Mouse (Mus musculus): ENCODE results near the gene D030056L22Rik. TPM values are rescaled to one million over a fixed set of nuclear protein-coding genes. Genes with fewer than 3 reads are reported as not detected.

D030056L22Rik gene
- total and polyA plus RNA-seq, 3 experiments, result 4.7 to 11.1 (median 10.9) TPM

GRCm38 (mm10) chr19:18692768-18693167, 20.2 kb upstream of the D030056L22Rik start:
- H3K4me1 ChIP-seq (ENCODE audit: control insufficient read depth, insufficient read depth, low read length), result no peaks in the 10 kb centered on the region
- intact Hi-C loops (cut with DNase I), result no loop called here
- H3K27me3 ChIP-seq (ENCODE audit: control insufficient read depth, insufficient read depth, low read length), result no peaks in the 10 kb centered on the region
- no peak overlapping the region for H3K9ac ChIP-seq (ENCODE audit: low read depth, low read length)
- no peak overlapping the region for H3K27ac ChIP-seq
- 89% methylated on average over 2 of the region's 2 CpGs for WGBS
- no peak overlapping the region for H3K4me3 ChIP-seq
- DNase-seq, result no peak
- no peaks in the 10 kb centered on the region for H3K36me3 ChIP-seq (ENCODE audit: control insufficient read depth, insufficient read depth, low read length)
- H3K79me2 ChIP-seq (replicated peaks; ENCODE audit: control insufficient read depth, insufficient read depth, low read length), result no peaks in the 10 kb centered on the region
- TF ChIP-seq POLR2A (IDR thresholded peaks at IDR 0.05; ENCODE audit: insufficient read depth, low read depth, low read length) (no peak), EP300 (IDR thresholded peaks at IDR 0.05; ENCODE audit: insufficient read depth, low read depth, low read length) (no peak), CTCF (IDR thresholded peaks at IDR 0.05) (no peak)

DNA sequence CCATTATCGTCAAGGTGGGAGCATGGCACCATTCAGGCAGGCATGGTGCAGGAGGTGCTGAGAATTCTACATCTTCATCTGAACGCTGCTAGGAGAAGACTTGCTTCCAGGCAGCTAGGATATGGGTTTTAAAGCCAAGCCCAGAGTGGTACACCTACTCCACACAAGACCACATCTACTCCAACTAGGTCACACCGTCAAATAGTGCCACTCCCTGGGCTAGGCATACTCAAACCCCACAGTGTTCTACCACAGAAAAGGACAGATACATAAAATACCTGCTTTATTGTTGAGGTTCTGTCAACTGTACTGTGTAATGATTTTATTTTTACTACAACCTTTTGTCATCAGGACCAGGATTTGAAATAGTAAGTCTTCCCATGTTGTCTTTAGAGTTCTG, 17.9 kb upstream of the D030056L22Rik start:
- WGBS, result 95% methylated on average over 3 of the region's 3 CpGs
- H3K27ac ChIP-seq, result no peak overlapping the region
- no peak overlapping the region for H3K9ac ChIP-seq (ENCODE audit: low read depth, low read length)
- no peak overlapping the region for H3K4me3 ChIP-seq
- H3K36me3 ChIP-seq (ENCODE audit: control insufficient read depth, insufficient read depth, low read length), result no peaks in the 10 kb centered on the region
- no peaks in the 10 kb centered on the region for H3K4me1 ChIP-seq (ENCODE audit: control insufficient read depth, insufficient read depth, low read length)
- no peaks in the 10 kb centered on the region for H3K79me2 ChIP-seq (replicated peaks; ENCODE audit: control insufficient read depth, insufficient read depth, low read length)
- no peak for DNase-seq
- H3K27me3 ChIP-seq (ENCODE audit: control insufficient read depth, insufficient read depth, low read length), result no peaks in the 10 kb centered on the region
- intact Hi-C loops (cut with DNase I), result no loop called here
- TF ChIP-seq CTCF (IDR thresholded peaks at IDR 0.05), result no peak
- TF ChIP-seq POLR2A (IDR thresholded peaks at IDR 0.05; ENCODE audit: insufficient read depth, low read depth, low read length), result no peak
- no peak for TF ChIP-seq EP300 (IDR thresholded peaks at IDR 0.05; ENCODE audit: insufficient read depth, low read depth, low read length)

- 61% methylated on average over 1 of the region's 1 CpGs for WGBS
- TF ChIP-seq CTCF (IDR thresholded peaks at IDR 0.05), result no peak
- no peak for TF ChIP-seq POLR2A (IDR thresholded peaks at IDR 0.05; ENCODE audit: insufficient read depth, low read depth, low read length)
- no peak for TF ChIP-seq EP300 (IDR thresholded peaks at IDR 0.05; ENCODE audit: insufficient read depth, low read depth, low read length)
- H3K27ac ChIP-seq, result no peak overlapping the region
- H3K4me1 ChIP-seq (ENCODE audit: control insufficient read depth, insufficient read depth, low read length), result no peaks in the 10 kb centered on the region
- H3K36me3 ChIP-seq (ENCODE audit: control insufficient read depth, insufficient read depth, low read length), result no peaks in the 10 kb centered on the region
- DNase-seq, result no peak
- H3K79me2 ChIP-seq (replicated peaks; ENCODE audit: control insufficient read depth, insufficient read depth, low read length), result no peaks in the 10 kb centered on the region
- no peak overlapping the region for H3K4me3 ChIP-seq
- H3K9ac ChIP-seq (ENCODE audit: low read depth, low read length), result no peak overlapping the region
- H3K27me3 ChIP-seq (ENCODE audit: control insufficient read depth, insufficient read depth, low read length), result no peaks in the 10 kb centered on the region
- intact Hi-C loops (cut with DNase I), result no loop called here
Measured at GRCm38 (mm10) chr19:18695552-18695951, 17.4 kb upstream of the D030056L22Rik start.

- TF ChIP-seq POLR2A (IDR thresholded peaks at IDR 0.05; ENCODE audit: insufficient read depth, low read depth, low read length) (no peak), EP300 (IDR thresholded peaks at IDR 0.05; ENCODE audit: insufficient read depth, low read depth, low read length) (no peak), CTCF (IDR thresholded peaks at IDR 0.05) (no peak)
- Histone ChIP-seq H3K27ac (no peak overlapping the region), H3K79me2 (replicated peaks; ENCODE audit: control insufficient read depth, insufficient read depth, low read length) (no peaks in the 10 kb centered on the region), H3K36me3 (ENCODE audit: control insufficient read depth, insufficient read depth, low read length) (no peaks in the 10 kb centered on the region), H3K9ac (ENCODE audit: low read depth, low read length) (no peak overlapping the region), H3K4me3 (no peak overlapping the region), H3K4me1 (ENCODE audit: control insufficient read depth, insufficient read depth, low read length) (no peaks in the 10 kb centered on the region), H3K27me3 (ENCODE audit: control insufficient read depth, insufficient read depth, low read length) (no peaks in the 10 kb centered on the region)
- no peak for DNase-seq
- intact Hi-C loops (cut with DNase I), result no loop called here
Measured at GRCm38 (mm10) chr19:18708101-18708500, 4.9 kb upstream of the D030056L22Rik start.

GRCm38 (mm10) chr19:18710903-18711302, 2.1 kb upstream of the D030056L22Rik start:
- no peak for TF ChIP-seq POLR2A (IDR thresholded peaks at IDR 0.05; ENCODE audit: insufficient read depth, low read depth, low read length)
- no peak for TF ChIP-seq EP300 (IDR thresholded peaks at IDR 0.05; ENCODE audit: insufficient read depth, low read depth, low read length)
- TF ChIP-seq CTCF (IDR thresholded peaks at IDR 0.05), result no peak
- H3K9ac ChIP-seq (ENCODE audit: low read depth, low read length), result no peak overlapping the region
- 85% methylated on average over 6 of the region's 6 CpGs for WGBS
- H3K4me1 ChIP-seq (ENCODE audit: control insufficient read depth, insufficient read depth, low read length), result peaks cover 5% of the 10 kb centered on the region; the same call in 1 of the 2 replicates
- DNase-seq, result no peak
- H3K79me2 ChIP-seq (replicated peaks; ENCODE audit: control insufficient read depth, insufficient read depth, low read length), result peaks cover 2% of the 10 kb centered on the region; the same call in 1 of the 2 replicates
- no peaks in the 10 kb centered on the region for H3K27me3 ChIP-seq (ENCODE audit: control insufficient read depth, insufficient read depth, low read length)
- no peak overlapping the region for H3K27ac ChIP-seq
- no peak overlapping the region for H3K4me3 ChIP-seq
- H3K36me3 ChIP-seq (ENCODE audit: control insufficient read depth, insufficient read depth, low read length), result no peaks in the 10 kb centered on the region
- intact Hi-C loops (cut with DNase I), result loop anchor here (5.0 to 10.0 kb wide), 2 partner anchors 79 to 124 kb away; partner anchors contain the start of genes Nmrk1 and Ostf1

DNA sequence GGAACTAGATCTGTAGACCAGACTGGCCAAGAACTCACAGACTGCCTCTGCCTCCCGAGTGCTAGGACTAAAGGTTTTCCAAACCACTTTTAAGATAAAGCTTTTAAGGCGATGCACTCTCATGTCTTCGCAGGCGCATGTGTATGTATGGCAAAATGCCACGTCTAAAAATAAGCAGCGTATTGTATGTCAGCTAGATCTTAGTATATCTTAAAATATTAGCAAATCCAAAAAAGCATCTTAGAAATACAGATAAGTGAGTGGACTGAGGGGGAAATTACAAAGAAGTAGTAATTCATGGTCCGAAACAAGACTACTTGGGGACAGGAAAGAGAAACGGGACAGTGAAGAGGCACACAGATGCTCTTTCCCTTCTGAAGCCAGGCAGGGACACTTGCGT, 1.4 kb upstream of the D030056L22Rik start:
- TF ChIP-seq CTCF (IDR thresholded peaks at IDR 0.05), result no peak
- TF ChIP-seq POLR2A (IDR thresholded peaks at IDR 0.05; ENCODE audit: insufficient read depth, low read depth, low read length), result no peak
- TF ChIP-seq EP300 (IDR thresholded peaks at IDR 0.05; ENCODE audit: insufficient read depth, low read depth, low read length), result no peak
- 59% methylated on average over 9 of the region's 9 CpGs for WGBS
- H3K27me3 ChIP-seq (ENCODE audit: control insufficient read depth, insufficient read depth, low read length), result no peaks in the 10 kb centered on the region
- intact Hi-C loops (cut with DNase I), result loop anchor here (5.0 to 10.0 kb wide), 2 partner anchors 79 to 123 kb away; partner anchors contain the start of genes Nmrk1 and Ostf1
- H3K4me3 ChIP-seq, result no peak overlapping the region
- H3K27ac ChIP-seq, result no peak overlapping the region
- peaks cover 5% of the 10 kb centered on the region; the same call in 1 of the 2 replicates for H3K4me1 ChIP-seq (ENCODE audit: control insufficient read depth, insufficient read depth, low read length)
- no peak overlapping the region for H3K9ac ChIP-seq (ENCODE audit: low read depth, low read length)
- H3K79me2 ChIP-seq (replicated peaks; ENCODE audit: control insufficient read depth, insufficient read depth, low read length), result peaks cover 2% of the 10 kb centered on the region; the same call in 1 of the 2 replicates
- no peaks in the 10 kb centered on the region for H3K36me3 ChIP-seq (ENCODE audit: control insufficient read depth, insufficient read depth, low read length)
- DNase-seq, result no peak

Measured in heart, adult 2 months (tissue).